Mouse (Mus musculus): ENCODE measurements around the gene Plxnc1. TPM values are rescaled to one million over a fixed set of nuclear protein-coding genes. Genes with fewer than 3 reads are reported as not detected.
A peak's percentile ranks its signal among the peaks of the same experiment; 100 is the strongest.

Plxnc1 gene
- polyA plus RNA-seq, 1 experiment, result 15.8 TPM

DNA sequence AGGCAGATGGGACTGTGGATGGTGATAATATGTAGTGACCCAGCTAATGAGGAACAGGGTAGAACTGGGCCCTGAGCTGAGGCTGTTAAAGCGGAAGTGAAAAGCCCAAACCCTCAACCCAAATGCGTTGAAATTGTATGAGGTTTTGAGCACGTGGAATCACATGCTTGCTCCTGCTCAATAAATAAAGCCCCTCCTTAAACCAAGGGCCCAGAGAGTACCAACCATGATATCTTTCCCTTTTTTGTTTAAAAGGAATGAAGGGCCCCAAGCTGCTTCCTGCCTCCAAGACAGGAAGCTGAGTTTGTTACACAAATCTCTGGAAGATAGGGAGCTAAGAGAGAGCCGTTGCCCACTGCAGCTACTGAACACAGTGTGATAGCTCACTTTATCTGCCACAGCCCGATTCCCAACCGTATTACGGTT is 21.3 kb downstream of the Plxnc1 start:
- H3K27ac ChIP-seq (ENCODE audit: insufficient read depth, low read length), result peak overlapping the region; percentile 31
- peaks cover 22% of the 10 kb centered on the region for H3K4me1 ChIP-seq (ENCODE audit: control insufficient read depth, insufficient read depth, insufficient read length)
- 21% methylated on average over 7 of the region's 7 CpGs for WGBS
- DNase-seq (ENCODE audit: low read depth in 1 of 2, low spot score in 2 of 2), result peak; percentile 38 to 69
- TF ChIP-seq CTCF (IDR thresholded peaks at IDR 0.05; ENCODE audit: extremely low read depth, insufficient read depth, insufficient read length, insufficient replicate concordance), result no peak
- TF ChIP-seq POLR2A (IDR thresholded peaks at IDR 0.05; ENCODE audit: low read depth, low read length), result no peak
- no peak overlapping the region for H3K4me3 ChIP-seq (ENCODE audit: extremely low read depth, insufficient read depth, insufficient read length)
- H3K36me3 ChIP-seq (ENCODE audit: control insufficient read depth, insufficient read depth, low read length), result no peaks in the 10 kb centered on the region
- no peaks in the 10 kb centered on the region for H3K27me3 ChIP-seq (ENCODE audit: control insufficient read depth, insufficient read depth, low read length)

DNA sequence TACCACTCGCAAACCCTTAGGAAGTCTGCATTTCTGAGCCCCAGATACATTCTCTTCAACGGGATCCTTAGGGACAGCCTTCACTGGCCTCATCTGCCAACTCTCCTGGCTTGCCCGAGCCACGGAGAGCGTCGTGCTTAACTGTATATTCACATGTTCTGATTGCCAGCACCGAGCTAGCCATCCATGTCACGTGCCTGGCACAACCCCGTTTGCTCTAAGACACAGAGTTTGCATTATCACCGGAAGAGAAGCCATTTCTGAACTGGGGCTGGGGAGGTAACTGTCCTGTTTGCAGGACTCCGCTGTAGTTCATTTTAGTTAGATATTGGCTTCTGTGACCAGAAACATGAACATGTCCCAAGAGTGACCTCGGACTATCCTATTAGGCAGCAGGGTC is 21.8 kb downstream of the Plxnc1 start:
- WGBS, result 83% methylated on average over 12 of the region's 12 CpGs
- Histone ChIP-seq H3K4me1 (ENCODE audit: control insufficient read depth, insufficient read depth, insufficient read length) (peaks cover 24% of the 10 kb centered on the region), H3K27ac (ENCODE audit: insufficient read depth, low read length) (peak overlapping the region; percentile 24; the same call in 1 of the 2 replicates), H3K4me3 (ENCODE audit: extremely low read depth, insufficient read depth, insufficient read length) (no peak overlapping the region), H3K36me3 (ENCODE audit: control insufficient read depth, insufficient read depth, low read length) (no peaks in the 10 kb centered on the region), H3K27me3 (ENCODE audit: control insufficient read depth, insufficient read depth, low read length) (no peaks in the 10 kb centered on the region)
- TF ChIP-seq POLR2A (IDR thresholded peaks at IDR 0.05; ENCODE audit: low read depth, low read length) (no peak), CTCF (IDR thresholded peaks at IDR 0.05; ENCODE audit: extremely low read depth, insufficient read depth, insufficient read length, insufficient replicate concordance) (no peak)
- DNase-seq (ENCODE audit: low read depth in 1 of 2, low spot score in 2 of 2), result no peak

DNA sequence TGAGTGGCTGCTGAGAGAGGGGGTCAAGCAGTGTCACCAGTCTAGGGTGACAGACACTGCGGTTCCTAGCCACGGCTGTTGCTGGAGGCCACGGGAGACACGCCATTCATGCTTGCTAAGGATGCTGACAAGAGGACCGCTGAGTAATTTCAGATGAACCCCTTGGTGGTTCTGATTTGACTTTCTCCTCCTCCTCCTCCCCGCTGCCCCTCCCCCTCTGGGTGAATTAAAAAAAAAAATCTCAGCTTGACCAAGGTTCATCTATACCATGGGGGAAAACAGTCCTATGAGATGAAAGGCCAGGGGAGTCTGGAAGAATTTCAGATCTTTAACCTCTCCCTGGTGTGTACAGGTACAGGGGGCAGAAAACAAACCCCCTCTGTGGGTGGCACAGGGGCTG is 22.9 kb downstream of the Plxnc1 start:
- H3K36me3 ChIP-seq (ENCODE audit: control insufficient read depth, insufficient read depth, low read length), result no peaks in the 10 kb centered on the region
- no peaks in the 10 kb centered on the region for H3K27me3 ChIP-seq (ENCODE audit: control insufficient read depth, insufficient read depth, low read length)
- WGBS, result 81% methylated on average over 6 of the region's 6 CpGs
- H3K27ac ChIP-seq (ENCODE audit: insufficient read depth, low read length), result no peak overlapping the region
- TF ChIP-seq POLR2A (IDR thresholded peaks at IDR 0.05; ENCODE audit: low read depth, low read length), result no peak
- TF ChIP-seq CTCF (IDR thresholded peaks at IDR 0.05; ENCODE audit: extremely low read depth, insufficient read depth, insufficient read length, insufficient replicate concordance), result no peak
- no peak for DNase-seq (ENCODE audit: low read depth in 1 of 2, low spot score in 2 of 2)
- H3K4me3 ChIP-seq (ENCODE audit: extremely low read depth, insufficient read depth, insufficient read length), result no peak overlapping the region
- peaks cover 24% of the 10 kb centered on the region for H3K4me1 ChIP-seq (ENCODE audit: control insufficient read depth, insufficient read depth, insufficient read length)

DNA sequence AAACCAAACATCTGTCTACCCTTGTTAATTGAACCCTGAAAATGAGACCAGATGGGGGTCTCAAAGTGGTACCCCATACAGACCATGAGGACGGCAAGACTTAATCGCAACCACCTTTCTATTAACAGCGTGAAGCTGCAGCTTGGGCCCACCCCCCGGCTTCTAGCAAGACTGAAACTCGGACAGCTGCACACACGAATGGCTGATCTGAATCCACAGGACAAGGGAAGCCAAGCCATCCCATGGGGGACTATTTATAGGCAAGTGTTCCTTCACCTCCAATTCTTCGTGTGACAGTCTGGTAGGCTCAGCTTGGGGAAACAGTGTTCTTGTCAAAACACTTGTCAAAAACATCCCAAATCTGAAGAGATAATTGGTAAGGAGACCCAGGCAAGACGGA is 24.1 kb downstream of the Plxnc1 start:
- H3K36me3 ChIP-seq (ENCODE audit: control insufficient read depth, insufficient read depth, low read length), result no peaks in the 10 kb centered on the region
- DNase-seq (ENCODE audit: low read depth in 1 of 2, low spot score in 2 of 2), result no peak
- H3K4me3 ChIP-seq (ENCODE audit: extremely low read depth, insufficient read depth, insufficient read length), result no peak overlapping the region
- peaks cover 24% of the 10 kb centered on the region for H3K4me1 ChIP-seq (ENCODE audit: control insufficient read depth, insufficient read depth, insufficient read length)
- H3K27me3 ChIP-seq (ENCODE audit: control insufficient read depth, insufficient read depth, low read length), result no peaks in the 10 kb centered on the region
- TF ChIP-seq POLR2A (IDR thresholded peaks at IDR 0.05; ENCODE audit: low read depth, low read length) (no peak), CTCF (IDR thresholded peaks at IDR 0.05; ENCODE audit: extremely low read depth, insufficient read depth, insufficient read length, insufficient replicate concordance) (no peak)
- H3K27ac ChIP-seq (ENCODE audit: insufficient read depth, low read length), result no peak overlapping the region
- WGBS, result 78% methylated on average over 8 of the region's 8 CpGs

DNA sequence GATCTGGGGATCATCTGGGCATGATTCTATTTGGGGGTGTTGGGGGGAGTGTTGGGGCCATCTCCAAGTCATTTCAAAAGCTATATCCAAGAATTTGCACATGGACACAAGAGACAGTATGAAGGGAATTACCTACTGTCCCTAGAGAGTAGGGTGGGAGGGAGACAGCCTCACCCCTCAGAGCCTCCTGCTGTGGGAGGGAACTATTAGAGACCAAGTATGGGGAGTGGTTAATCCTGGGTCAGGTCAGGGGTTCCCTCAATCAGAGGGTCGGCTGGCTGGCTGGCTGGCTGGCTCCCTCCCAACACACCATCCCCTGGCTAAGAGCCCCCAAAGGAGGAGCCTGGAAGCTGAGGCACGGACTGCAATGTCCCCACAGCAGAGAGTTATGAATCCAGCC is 24.7 kb downstream of the Plxnc1 start:
- Histone ChIP-seq H3K27me3 (ENCODE audit: control insufficient read depth, insufficient read depth, low read length) (no peaks in the 10 kb centered on the region), H3K4me3 (ENCODE audit: extremely low read depth, insufficient read depth, insufficient read length) (no peak overlapping the region), H3K36me3 (ENCODE audit: control insufficient read depth, insufficient read depth, low read length) (no peaks in the 10 kb centered on the region), H3K4me1 (ENCODE audit: control insufficient read depth, insufficient read depth, insufficient read length) (peaks cover 24% of the 10 kb centered on the region), H3K27ac (ENCODE audit: insufficient read depth, low read length) (no peak overlapping the region)
- 75% methylated on average over 2 of the region's 2 CpGs for WGBS
- TF ChIP-seq POLR2A (IDR thresholded peaks at IDR 0.05; ENCODE audit: low read depth, low read length), result no peak
- TF ChIP-seq CTCF (IDR thresholded peaks at IDR 0.05; ENCODE audit: extremely low read depth, insufficient read depth, insufficient read length, insufficient replicate concordance), result no peak
- no peak for DNase-seq (ENCODE audit: low read depth in 1 of 2, low spot score in 2 of 2)

DNA sequence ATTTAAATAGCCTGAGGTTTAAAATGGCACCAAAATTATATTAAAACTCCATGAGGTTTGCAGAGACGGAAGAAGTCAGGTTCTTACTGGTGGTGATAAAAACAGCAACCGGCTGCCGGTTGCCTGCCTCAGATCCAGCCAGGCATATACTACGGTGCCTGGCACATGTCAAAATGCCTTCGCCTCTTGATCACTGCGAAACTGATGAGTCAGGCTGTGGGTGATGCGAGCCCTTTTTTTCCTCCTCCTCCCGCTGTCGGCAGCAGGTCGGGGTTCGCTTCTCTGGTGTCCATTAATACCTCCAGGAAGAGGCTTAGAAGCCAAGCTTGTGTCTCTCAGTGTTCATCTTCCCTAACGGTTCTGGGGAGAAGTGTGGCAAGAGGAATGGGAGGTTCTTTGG is 25.1 kb downstream of the Plxnc1 start:
- DNase-seq (ENCODE audit: low read depth in 1 of 2, low spot score in 2 of 2), result peak in 1 of 2 experiments; percentile 32
- WGBS, result 20% methylated on average over 12 of the region's 12 CpGs
- H3K36me3 ChIP-seq (ENCODE audit: control insufficient read depth, insufficient read depth, low read length), result no peaks in the 10 kb centered on the region
- H3K4me1 ChIP-seq (ENCODE audit: control insufficient read depth, insufficient read depth, insufficient read length), result peaks cover 22% of the 10 kb centered on the region
- TF ChIP-seq POLR2A (IDR thresholded peaks at IDR 0.05; ENCODE audit: low read depth, low read length) (no peak), CTCF (IDR thresholded peaks at IDR 0.05; ENCODE audit: extremely low read depth, insufficient read depth, insufficient read length, insufficient replicate concordance) (no peak)
- H3K27me3 ChIP-seq (ENCODE audit: control insufficient read depth, insufficient read depth, low read length), result no peaks in the 10 kb centered on the region
- H3K4me3 ChIP-seq (ENCODE audit: extremely low read depth, insufficient read depth, insufficient read length), result no peak overlapping the region
- no peak overlapping the region for H3K27ac ChIP-seq (ENCODE audit: insufficient read depth, low read length)

DNA sequence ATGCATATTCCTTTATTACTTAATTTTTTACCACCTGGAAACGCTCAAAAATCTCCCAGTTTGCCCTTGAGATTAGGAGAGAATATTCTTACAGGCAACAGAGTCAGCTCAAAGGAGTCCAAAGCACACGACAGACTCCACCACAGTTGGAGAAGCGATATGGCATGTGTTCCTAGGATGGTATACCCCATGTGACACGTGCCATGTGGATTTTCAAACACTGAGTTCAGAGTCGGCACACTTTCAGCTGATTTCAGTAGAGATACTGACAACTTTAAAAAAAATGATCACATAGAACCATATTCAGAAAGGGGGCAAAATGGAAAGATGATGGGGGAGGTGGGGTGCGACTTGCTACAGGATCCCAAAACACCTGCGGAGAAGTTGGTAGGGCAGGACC is 26.0 kb downstream of the Plxnc1 start:
- WGBS, result 68% methylated on average over 7 of the region's 7 CpGs
- no peak for DNase-seq (ENCODE audit: low read depth in 1 of 2, low spot score in 2 of 2)
- TF ChIP-seq CTCF (IDR thresholded peaks at IDR 0.05; ENCODE audit: extremely low read depth, insufficient read depth, insufficient read length, insufficient replicate concordance), result no peak
- TF ChIP-seq POLR2A (IDR thresholded peaks at IDR 0.05; ENCODE audit: low read depth, low read length), result no peak
- no peaks in the 10 kb centered on the region for H3K36me3 ChIP-seq (ENCODE audit: control insufficient read depth, insufficient read depth, low read length)
- H3K4me3 ChIP-seq (ENCODE audit: extremely low read depth, insufficient read depth, insufficient read length), result no peak overlapping the region
- no peak overlapping the region for H3K27ac ChIP-seq (ENCODE audit: insufficient read depth, low read length)
- H3K4me1 ChIP-seq (ENCODE audit: control insufficient read depth, insufficient read depth, insufficient read length), result peaks cover 21% of the 10 kb centered on the region; the same call in 1 of the 2 replicates
- no peaks in the 10 kb centered on the region for H3K27me3 ChIP-seq (ENCODE audit: control insufficient read depth, insufficient read depth, low read length)

Measured in spleen, adult 2 months (tissue).